Comparison of ENCODE assay signal across 9 mouse cellular contexts in genomic region chr15:83857129-83857528, GRCm38 (mm10).
DNase-seq lines count a peak whose midpoint lies in the region; ATAC-seq and TF ChIP-seq lines count a peak whose summit lies in the region.
"Had no signal": no experiment of that assay in that cellular context is flagged by ENCODE, and none has a peak within 500 bp of the region (broad histone marks: within the 10 kb centered on the region; RNA-seq: fewer than 3 reads in every experiment).

No protein-coding gene starts in this region.

- no peak overlapping the region for H3K9ac ChIP-seq in kidney, embryonic 15.5 days
- H3K9ac ChIP-seq: liver, embryonic 15.5 days had no signal

- H3K9me3 ChIP-seq in kidney, embryonic 15.5 days (replicated peaks), result no peaks in the 10 kb centered on the region
- H3K9me3 ChIP-seq: liver, embryonic 15.5 days had no signal

- H3K4me1 ChIP-seq in kidney, embryonic 15.5 days, result no peaks in the 10 kb centered on the region
- H3K4me1 ChIP-seq: liver, embryonic 15.5 days had no signal

- 14% methylated on average over 8 of the region's 8 CpGs for WGBS in kidney, embryonic 15.5 days

- peak; percentile 9 for DNase-seq in kidney, adult 11 months
- DNase-seq in ZHBTc4 (ENCODE audit: low read depth, low spot score), result peak; percentile 70
- peak; percentile 60 to 72 for DNase-seq in cerebellum, postnatal 4 days (ENCODE audit: low spot score in 2 of 2)
- DNase-seq in gastrocnemius, postnatal 10 days, result peak; percentile 81
- peak; percentile 77 to 85 for DNase-seq in layer of hippocampus, adult 2 months (ENCODE audit: low spot score in 2 of 2)
- peak; percentile 67 for DNase-seq in thymus, postnatal 4 days

- no peak overlapping the region for H3K4me3 ChIP-seq in kidney, embryonic 15.5 days (replicated peaks)
- no peak overlapping the region for H3K4me3 ChIP-seq in layer of hippocampus, adult 2 months
- H3K4me3 ChIP-seq: liver, embryonic 15.5 days had no signal

- no peaks in the 10 kb centered on the region for H3K36me3 ChIP-seq in kidney, embryonic 15.5 days
- H3K36me3 ChIP-seq: liver, embryonic 15.5 days had no signal

- no peak overlapping the region for H3K27ac ChIP-seq in kidney, embryonic 15.5 days
- H3K27ac ChIP-seq in layer of hippocampus, adult 2 months, result no peak overlapping the region
- H3K27ac ChIP-seq: liver, embryonic 15.5 days had no signal

- H3K4me2 ChIP-seq in kidney, embryonic 15.5 days, result no peak overlapping the region
- H3K4me2 ChIP-seq: liver, embryonic 15.5 days had no signal

- peak; percentile 100 for TF ChIP-seq CTCF in layer of hippocampus, adult 2 months (conservative IDR thresholded peaks at IDR 0.05)

- no peaks in the 10 kb centered on the region for H3K27me3 ChIP-seq in kidney, embryonic 15.5 days
- H3K27me3 ChIP-seq: liver, embryonic 15.5 days had no signal

- ATAC-seq in kidney, embryonic 15.5 days (replicated peaks; ENCODE audit: low FRiP score), result no peak
- ATAC-seq in megakaryocyte progenitor cell, adult 5-6 weeks (replicated peaks; ENCODE audit: poor library complexity), result peak; percentile 48; the same call in 1 of the 2 replicates

Comparison
In these comparisons a context has a peak if more than half of its experiments do, and no peak if none do; other contexts are left out.
1. DNase-seq: peak in every context shown above with its lines; median percentile 81 in gastrocnemius, postnatal 10 days; 81 in layer of hippocampus, adult 2 months; 70 in ZHBTc4; 67 in thymus, postnatal 4 days; 66 in cerebellum, postnatal 4 days; 9 in kidney, adult 11 months.